Mouse (Mus musculus): Measurements from ENCODE around the gene Atg9b. TPM values are rescaled to one million over a fixed set of nuclear protein-coding genes. Genes with fewer than 3 reads are reported as not detected.
A peak's percentile ranks its signal among the peaks of the same experiment; 100 is the strongest.

Atg9b gene
- polyA plus RNA-seq, 1 experiment from 2014 or later, result 2.3 TPM

GRCm38 (mm10) chr5:24423129-24424003, 31.4 kb upstream of the Atg9b start, which contains the start of the genes Cdk5 and Slc4a2:
TSS of gene Cdk5 (minus strand) at chr5:24423530.
TSS of gene Slc4a2 (plus strand) at chr5:24423837.
- H3K4me1 ChIP-seq, result peaks cover 56% of the 10 kb centered on the region
- H3K27ac ChIP-seq, result peak within 1 kb of the TSS; percentile 88
- ATAC-seq (replicated peaks), result peak; percentile 95
- H3K36me3 ChIP-seq (replicated peaks), result no peaks in the 10 kb centered on the region; the same call in 1 of the 2 replicates
- peaks cover 7% of the 10 kb centered on the region; the same call in 1 of the 2 replicates for H3K27me3 ChIP-seq (replicated peaks)
- H3K4me2 ChIP-seq, result peak within 1 kb of the TSS; percentile 91
- H3K9me3 ChIP-seq, result no peaks in the 10 kb centered on the region
- under 1% methylated on average over 46 of the region's 46 CpGs for WGBS
- peak within 1 kb of the TSS; percentile 75 for H3K9ac ChIP-seq
- H3K4me3 ChIP-seq, result peak within 1 kb of the TSS; percentile 64

- Histone ChIP-seq H3K9ac (no peak overlapping the region), H3K27me3 (replicated peaks) (no peaks in the 10 kb centered on the region), H3K4me1 (peaks cover 38% of the 10 kb centered on the region), H3K9me3 (no peaks in the 10 kb centered on the region), H3K4me3 (no peak overlapping the region), H3K36me3 (replicated peaks) (no peaks in the 10 kb centered on the region; the same call in 1 of the 2 replicates), H3K4me2 (no peak overlapping the region), H3K27ac (no peak overlapping the region)
- no peak for ATAC-seq (replicated peaks)
- 94% methylated on average over 9 of the region's 9 CpGs for WGBS
Measured at GRCm38 (mm10) chr5:24420381-24420780, 28.4 kb upstream of the Atg9b start.

DNA sequence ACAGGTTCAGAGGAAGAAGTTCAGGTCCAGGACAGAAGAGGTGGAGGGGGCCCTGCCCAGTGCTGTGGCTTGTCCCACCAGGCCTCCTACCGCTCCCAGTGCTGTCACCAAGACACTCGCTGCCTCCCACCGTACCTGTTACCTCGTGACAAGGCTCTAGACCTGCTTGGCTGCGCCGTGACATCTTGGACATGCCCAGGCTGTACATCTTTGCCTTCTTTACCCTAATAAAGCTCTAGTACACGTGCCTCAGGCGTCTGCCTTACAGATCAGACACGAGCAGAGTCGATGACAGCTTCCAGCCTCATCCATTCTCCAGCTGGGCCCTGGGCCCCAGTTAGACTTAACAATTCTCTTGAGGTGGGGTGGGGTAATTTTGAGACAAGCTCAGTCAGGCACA, 25.6 kb upstream of the Atg9b start:
- no peak overlapping the region for H3K4me2 ChIP-seq
- H3K4me1 ChIP-seq, result peaks cover 22% of the 10 kb centered on the region
- H3K27ac ChIP-seq, result no peak overlapping the region
- no peak for ATAC-seq (replicated peaks)
- H3K27me3 ChIP-seq (replicated peaks), result no peaks in the 10 kb centered on the region
- 90% methylated on average over 10 of the region's 10 CpGs for WGBS
- H3K36me3 ChIP-seq (replicated peaks), result no peaks in the 10 kb centered on the region; the same call in 1 of the 2 replicates
- no peak overlapping the region for H3K9ac ChIP-seq
- H3K9me3 ChIP-seq, result no peaks in the 10 kb centered on the region
- H3K4me3 ChIP-seq, result no peak overlapping the region

- peaks cover 12% of the 10 kb centered on the region for H3K4me1 ChIP-seq
- no peak overlapping the region for H3K4me3 ChIP-seq
- WGBS, result 4% methylated on average over 21 of the region's 21 CpGs
- no peak overlapping the region for H3K9ac ChIP-seq
- H3K9me3 ChIP-seq, result no peaks in the 10 kb centered on the region
- ATAC-seq (replicated peaks), result peak; percentile 31
- no peaks in the 10 kb centered on the region for H3K27me3 ChIP-seq (replicated peaks)
- no peak overlapping the region for H3K27ac ChIP-seq
- H3K4me2 ChIP-seq, result peak overlapping the region; percentile 34
- H3K36me3 ChIP-seq (replicated peaks), result no peaks in the 10 kb centered on the region
Measured at GRCm38 (mm10) chr5:24416222-24416736, 24.3 kb upstream of the Atg9b start.

DNA sequence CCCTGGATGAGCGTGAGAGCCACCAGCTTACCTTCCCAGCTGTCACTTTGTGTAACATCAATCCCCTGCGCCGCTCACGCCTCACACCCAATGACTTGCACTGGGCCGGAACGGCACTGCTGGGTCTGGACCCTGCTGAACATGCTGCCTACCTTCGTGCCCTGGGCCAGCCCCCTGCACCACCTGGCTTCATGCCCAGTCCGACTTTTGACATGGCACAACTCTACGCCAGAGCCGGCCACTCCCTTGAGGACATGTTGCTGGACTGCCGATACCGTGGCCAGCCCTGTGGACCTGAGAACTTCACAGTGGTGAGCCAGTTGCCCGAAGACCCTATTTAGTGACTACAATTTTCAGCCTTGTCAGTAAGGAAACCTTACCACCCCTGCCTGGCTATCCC, 22.0 kb upstream of the Atg9b start:
- H3K4me1 ChIP-seq, result peaks cover 12% of the 10 kb centered on the region

DNA sequence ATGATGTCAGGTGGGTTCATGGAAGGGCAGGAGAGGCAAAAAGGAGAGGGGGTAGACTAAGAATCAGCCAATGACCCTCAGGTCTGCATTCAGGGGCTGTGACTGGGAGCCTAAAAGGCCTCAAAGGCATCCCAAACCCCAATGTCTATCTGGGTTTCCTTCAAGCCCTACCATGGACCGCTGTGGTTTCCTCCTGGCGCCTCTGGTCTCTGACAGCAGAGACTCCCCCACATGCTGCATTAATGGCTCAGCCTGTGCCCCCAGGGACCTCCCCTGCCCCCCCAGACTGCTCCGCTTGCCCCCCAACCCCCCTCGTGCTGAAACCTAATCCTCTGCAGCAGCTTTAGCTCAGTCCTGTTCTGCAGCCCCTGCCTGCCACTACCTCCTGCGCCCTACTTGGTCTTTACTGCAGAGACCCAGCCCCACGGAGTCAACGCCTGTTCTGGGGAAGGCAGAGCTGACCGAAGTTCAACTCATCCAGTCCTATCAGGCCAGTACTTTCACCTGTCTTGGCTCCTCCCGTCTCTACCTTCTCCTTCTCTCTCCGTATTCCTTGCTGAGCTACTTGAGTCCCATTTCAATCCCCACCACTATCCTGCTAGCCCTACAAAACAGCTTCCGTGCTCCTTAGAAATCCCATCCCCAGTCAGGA, 21.2 kb upstream of the Atg9b start, which contains the start of gene Asic3:
Asic3 (plus strand) TSS at position 351 of the 652 bp plus-strand sequence.
- Histone ChIP-seq H3K4me1 (peaks cover 12% of the 10 kb centered on the region), H3K4me3 (no peak within 1 kb of the TSS), H3K36me3 (replicated peaks) (no peaks in the 10 kb centered on the region), H3K9me3 (no peaks in the 10 kb centered on the region), H3K27me3 (replicated peaks) (no peaks in the 10 kb centered on the region), H3K9ac (no peak within 1 kb of the TSS), H3K4me2 (no peak within 1 kb of the TSS), H3K27ac (no peak within 1 kb of the TSS)
- no peak for ATAC-seq (replicated peaks)
- 53% methylated on average over 11 of the region's 11 CpGs for WGBS

More for the DNA sequence above, 22.0 kb upstream of the Atg9b start:
- Histone ChIP-seq H3K36me3 (replicated peaks) (no peaks in the 10 kb centered on the region), H3K4me2 (no peak overlapping the region), H3K27me3 (replicated peaks) (no peaks in the 10 kb centered on the region), H3K9ac (no peak overlapping the region), H3K4me3 (no peak overlapping the region), H3K9me3 (no peaks in the 10 kb centered on the region), H3K27ac (no peak overlapping the region)
- 84% methylated on average over 13 of the region's 13 CpGs for WGBS
- no peak for ATAC-seq (replicated peaks)

- Histone ChIP-seq H3K9ac (no peak overlapping the region), H3K4me2 (no peak overlapping the region), H3K9me3 (no peaks in the 10 kb centered on the region), H3K4me3 (no peak overlapping the region), H3K27ac (no peak overlapping the region), H3K36me3 (replicated peaks) (no peaks in the 10 kb centered on the region), H3K4me1 (peaks cover 12% of the 10 kb centered on the region), H3K27me3 (replicated peaks) (no peaks in the 10 kb centered on the region)
- ATAC-seq (replicated peaks), result no peak
- 93% methylated on average over 2 of the region's 2 CpGs for WGBS
Measured at GRCm38 (mm10) chr5:24412063-24412462, 20.1 kb upstream of the Atg9b start.

- no peak for ATAC-seq (replicated peaks)
- H3K4me1 ChIP-seq, result no peaks in the 10 kb centered on the region
- H3K4me2 ChIP-seq, result no peak overlapping the region
- no peak overlapping the region for H3K9ac ChIP-seq
- WGBS, result 58% methylated on average over 2 of the region's 2 CpGs
- no peaks in the 10 kb centered on the region for H3K9me3 ChIP-seq
- H3K27me3 ChIP-seq (replicated peaks), result no peaks in the 10 kb centered on the region
- H3K36me3 ChIP-seq (replicated peaks), result 0 out of 2 replicates have a peak, but pooled peaks cover 3% of the 10 kb centered on the region
- no peak overlapping the region for H3K27ac ChIP-seq
- no peak overlapping the region for H3K4me3 ChIP-seq
Measured at GRCm38 (mm10) chr5:24409466-24409865, 17.5 kb upstream of the Atg9b start.

GRCm38 (mm10) chr5:24408651-24409050, 16.7 kb upstream of the Atg9b start:
- H3K36me3 ChIP-seq (replicated peaks), result 0 out of 2 replicates have a peak, but pooled peaks cover 3% of the 10 kb centered on the region
- no peak overlapping the region for H3K4me2 ChIP-seq
- no peaks in the 10 kb centered on the region for H3K27me3 ChIP-seq (replicated peaks)
- 90% methylated on average over 13 of the region's 13 CpGs for WGBS
- H3K9ac ChIP-seq, result no peak overlapping the region
- H3K27ac ChIP-seq, result no peak overlapping the region
- ATAC-seq (replicated peaks), result no peak
- no peaks in the 10 kb centered on the region for H3K9me3 ChIP-seq
- H3K4me1 ChIP-seq, result no peaks in the 10 kb centered on the region
- no peak overlapping the region for H3K4me3 ChIP-seq

- Histone ChIP-seq H3K9ac (no peak overlapping the region), H3K36me3 (replicated peaks) (peaks cover 8% of the 10 kb centered on the region; the same call in 1 of the 2 replicates), H3K4me3 (no peak overlapping the region), H3K27me3 (replicated peaks) (no peaks in the 10 kb centered on the region), H3K4me2 (no peak overlapping the region), H3K9me3 (no peaks in the 10 kb centered on the region), H3K4me1 (no peaks in the 10 kb centered on the region), H3K27ac (no peak overlapping the region)
- WGBS, result 71% methylated on average over 3 of the region's 3 CpGs
- no peak for ATAC-seq (replicated peaks)
Measured at GRCm38 (mm10) chr5:24405389-24405876, 13.5 kb upstream of the Atg9b start.

GRCm38 (mm10) chr5:24404594-24405360, 12.8 kb upstream of the Atg9b start:
- H3K9ac ChIP-seq, result no peak overlapping the region
- no peak overlapping the region for H3K27ac ChIP-seq
- H3K4me2 ChIP-seq, result no peak overlapping the region
- H3K36me3 ChIP-seq (replicated peaks), result peaks cover 8% of the 10 kb centered on the region; the same call in 1 of the 2 replicates
- H3K4me1 ChIP-seq, result no peaks in the 10 kb centered on the region
- 89% methylated on average over 6 of the region's 6 CpGs for WGBS
- no peaks in the 10 kb centered on the region for H3K9me3 ChIP-seq
- no peak overlapping the region for H3K4me3 ChIP-seq
- H3K27me3 ChIP-seq (replicated peaks), result no peaks in the 10 kb centered on the region
- ATAC-seq (replicated peaks), result no peak
